Mouse (Mus musculus): ENCODE measurements around the gene Susd3. TPM values are rescaled to one million over a fixed set of nuclear protein-coding genes. Genes with fewer than 3 reads are reported as not detected.

The Susd3 gene
- 139 and 143 TPM in 2 replicates for polyA plus RNA-seq (2012; ENCODE audit: insufficient read depth, insufficient read length, missing spikeins)

GRCm38 (mm10) chr13:49248467-49248862 is at the start of gene Susd3:
Susd3 (minus strand) TSS chr13:49248706.
- Histone ChIP-seq H3K4me3 (ENCODE audit: insufficient read depth, low read length) (peak within 1 kb of the TSS; percentile 94), H3K4me1 (ENCODE audit: control insufficient read depth, insufficient read depth, low read length) (peaks cover 70% of the 10 kb centered on the region), H3K27ac (ENCODE audit: insufficient read depth, low read depth, low read length) (peak within 1 kb of the TSS; percentile 56)
- TF ChIP-seq CTCF (IDR thresholded peaks at IDR 0.05; ENCODE audit: low read depth, low read length) (no peak), POLR2A (IDR thresholded peaks at IDR 0.05; ENCODE audit: borderline replicate concordance, low read depth, low read length) (no peak)

GRCm38 (mm10) chr13:49296270-49296669 is 47.8 kb upstream of the Susd3 start:
- no peak overlapping the region for H3K4me3 ChIP-seq (ENCODE audit: insufficient read depth, low read length)

GRCm38 (mm10) chr13:49294108-49294507 is 45.6 kb upstream of the Susd3 start:
- TF ChIP-seq CTCF (IDR thresholded peaks at IDR 0.05; ENCODE audit: low read depth, low read length) (no peak), POLR2A (IDR thresholded peaks at IDR 0.05; ENCODE audit: borderline replicate concordance, low read depth, low read length) (no peak)
- Histone ChIP-seq H3K4me1 (ENCODE audit: control insufficient read depth, insufficient read depth, low read length) (peaks cover 40% of the 10 kb centered on the region), H3K4me3 (ENCODE audit: insufficient read depth, low read length) (no peak overlapping the region), H3K27ac (ENCODE audit: insufficient read depth, low read depth, low read length) (no peak overlapping the region)

More at GRCm38 (mm10) chr13:49296270-49296669, 47.8 kb upstream of the Susd3 start:
- peaks cover 55% of the 10 kb centered on the region for H3K4me1 ChIP-seq (ENCODE audit: control insufficient read depth, insufficient read depth, low read length)
- H3K27ac ChIP-seq (ENCODE audit: insufficient read depth, low read depth, low read length), result no peak overlapping the region
- TF ChIP-seq CTCF (IDR thresholded peaks at IDR 0.05; ENCODE audit: low read depth, low read length), result no peak
- no peak for TF ChIP-seq POLR2A (IDR thresholded peaks at IDR 0.05; ENCODE audit: borderline replicate concordance, low read depth, low read length)

- no peak overlapping the region for H3K27ac ChIP-seq (ENCODE audit: insufficient read depth, low read depth, low read length)
- peaks cover 24% of the 10 kb centered on the region for H3K4me1 ChIP-seq (ENCODE audit: control insufficient read depth, insufficient read depth, low read length)
- no peak overlapping the region for H3K4me3 ChIP-seq (ENCODE audit: insufficient read depth, low read length)
- TF ChIP-seq POLR2A (IDR thresholded peaks at IDR 0.05; ENCODE audit: borderline replicate concordance, low read depth, low read length), result no peak
- TF ChIP-seq CTCF (IDR thresholded peaks at IDR 0.05; ENCODE audit: low read depth, low read length), result no peak
Measured at GRCm38 (mm10) chr13:49291949-49292348, 43.4 kb upstream of the Susd3 start.

- no peak for TF ChIP-seq POLR2A (IDR thresholded peaks at IDR 0.05; ENCODE audit: borderline replicate concordance, low read depth, low read length)
- TF ChIP-seq CTCF (IDR thresholded peaks at IDR 0.05; ENCODE audit: low read depth, low read length), result peak; percentile 71
- H3K27ac ChIP-seq (ENCODE audit: insufficient read depth, low read depth, low read length), result no peak overlapping the region
- H3K4me1 ChIP-seq (ENCODE audit: control insufficient read depth, insufficient read depth, low read length), result peaks cover 24% of the 10 kb centered on the region
Measured at GRCm38 (mm10) chr13:49291398-49291797, 42.9 kb upstream of the Susd3 start.

GRCm38 (mm10) chr13:49287224-49287623 is 38.7 kb upstream of the Susd3 start:
- TF ChIP-seq CTCF (IDR thresholded peaks at IDR 0.05; ENCODE audit: low read depth, low read length), result no peak
- TF ChIP-seq POLR2A (IDR thresholded peaks at IDR 0.05; ENCODE audit: borderline replicate concordance, low read depth, low read length), result no peak
- H3K4me1 ChIP-seq (ENCODE audit: control insufficient read depth, insufficient read depth, low read length), result peaks cover 10% of the 10 kb centered on the region
- no peak overlapping the region for H3K4me3 ChIP-seq (ENCODE audit: insufficient read depth, low read length)
- no peak overlapping the region for H3K27ac ChIP-seq (ENCODE audit: insufficient read depth, low read depth, low read length)

More at GRCm38 (mm10) chr13:49291398-49291797, 42.9 kb upstream of the Susd3 start:
- H3K4me3 ChIP-seq (ENCODE audit: insufficient read depth, low read length), result no peak overlapping the region

- no peak for TF ChIP-seq POLR2A (IDR thresholded peaks at IDR 0.05; ENCODE audit: borderline replicate concordance, low read depth, low read length)
- Histone ChIP-seq H3K4me1 (ENCODE audit: control insufficient read depth, insufficient read depth, low read length) (peaks cover 7% of the 10 kb centered on the region), H3K4me3 (ENCODE audit: insufficient read depth, low read length) (no peak overlapping the region), H3K27ac (ENCODE audit: insufficient read depth, low read depth, low read length) (no peak overlapping the region)
Measured at GRCm38 (mm10) chr13:49286750-49287149, 38.2 kb upstream of the Susd3 start.

GRCm38 (mm10) chr13:49283686-49284085 is 35.2 kb upstream of the Susd3 start:
- Histone ChIP-seq H3K4me3 (ENCODE audit: insufficient read depth, low read length) (no peak overlapping the region), H3K27ac (ENCODE audit: insufficient read depth, low read depth, low read length) (no peak overlapping the region), H3K4me1 (ENCODE audit: control insufficient read depth, insufficient read depth, low read length) (no peaks in the 10 kb centered on the region)
- TF ChIP-seq CTCF (IDR thresholded peaks at IDR 0.05; ENCODE audit: low read depth, low read length), result no peak
- no peak for TF ChIP-seq POLR2A (IDR thresholded peaks at IDR 0.05; ENCODE audit: borderline replicate concordance, low read depth, low read length)

- no peak overlapping the region for H3K4me3 ChIP-seq (ENCODE audit: insufficient read depth, low read length)
- H3K4me1 ChIP-seq (ENCODE audit: control insufficient read depth, insufficient read depth, low read length), result no peaks in the 10 kb centered on the region
- no peak overlapping the region for H3K27ac ChIP-seq (ENCODE audit: insufficient read depth, low read depth, low read length)
- TF ChIP-seq CTCF (IDR thresholded peaks at IDR 0.05; ENCODE audit: low read depth, low read length) (no peak), POLR2A (IDR thresholded peaks at IDR 0.05; ENCODE audit: borderline replicate concordance, low read depth, low read length) (no peak)
Measured at GRCm38 (mm10) chr13:49282168-49282567, 33.7 kb upstream of the Susd3 start.

GRCm38 (mm10) chr13:49271831-49272765 is 23.6 kb upstream of the Susd3 start:
- peak; percentile 64 for TF ChIP-seq CTCF (IDR thresholded peaks at IDR 0.05; ENCODE audit: low read depth, low read length)
- no peak for TF ChIP-seq POLR2A (IDR thresholded peaks at IDR 0.05; ENCODE audit: borderline replicate concordance, low read depth, low read length)
- H3K4me3 ChIP-seq (ENCODE audit: insufficient read depth, low read length), result no peak overlapping the region
- peak overlapping the region; percentile 91 for H3K27ac ChIP-seq (ENCODE audit: insufficient read depth, low read depth, low read length)
- peaks cover 52% of the 10 kb centered on the region for H3K4me1 ChIP-seq (ENCODE audit: control insufficient read depth, insufficient read depth, low read length)

Data from bone marrow macrophage, adult 2 months (primary cell).